Mouse (Mus musculus) E14TG2a.4 (cell line): Measurements from ENCODE around the gene Nexn.

Experiments
- H3K27me3 ChIP-seq: 2 replicates; pipeline ENCODE4 v1.6.1; 2014; ENCODE audit warnings: low read length, control low read depth; ENCODE audit not compliant: insufficient read depth
- H3K36me3 ChIP-seq: 2 replicates; pipeline ENCODE4 v1.6.1; 2014; ENCODE audit warnings: low read length, control low read depth; ENCODE audit not compliant: insufficient read depth
- H3K4me1 ChIP-seq: replicated peaks from 2 replicates; pipeline ENCODE4 v1.6.1; 2014; ENCODE audit warnings: low read depth, low read length, control low read depth
- H3K4me3 ChIP-seq: replicated peaks from 2 replicates; pipeline ENCODE4 v1.5.1; 2014; ENCODE audit warnings: mild to moderate bottlenecking, low read length
- H3K9me3 ChIP-seq: 2 replicates; pipeline ENCODE4 v1.6.1; 2014; ENCODE audit warnings: low read length, control low read depth
- CTCF ChIP-seq: conservative IDR thresholded peaks from 2 replicates; pipeline ENCODE4 v1.5.1; 2014; ENCODE audit warnings: low read length
- NANOG ChIP-seq: IDR thresholded peaks from 2 replicates; pipeline ENCODE4 v1.6.1; 2014; ENCODE audit warnings: borderline replicate concordance, low read length, mixed read lengths
- POU5F1 ChIP-seq: IDR thresholded peaks from 2 replicates; pipeline ENCODE4 v1.6.1; 2014; ENCODE audit warnings: low read length, borderline replicate concordance

Gene Nexn

DNA sequence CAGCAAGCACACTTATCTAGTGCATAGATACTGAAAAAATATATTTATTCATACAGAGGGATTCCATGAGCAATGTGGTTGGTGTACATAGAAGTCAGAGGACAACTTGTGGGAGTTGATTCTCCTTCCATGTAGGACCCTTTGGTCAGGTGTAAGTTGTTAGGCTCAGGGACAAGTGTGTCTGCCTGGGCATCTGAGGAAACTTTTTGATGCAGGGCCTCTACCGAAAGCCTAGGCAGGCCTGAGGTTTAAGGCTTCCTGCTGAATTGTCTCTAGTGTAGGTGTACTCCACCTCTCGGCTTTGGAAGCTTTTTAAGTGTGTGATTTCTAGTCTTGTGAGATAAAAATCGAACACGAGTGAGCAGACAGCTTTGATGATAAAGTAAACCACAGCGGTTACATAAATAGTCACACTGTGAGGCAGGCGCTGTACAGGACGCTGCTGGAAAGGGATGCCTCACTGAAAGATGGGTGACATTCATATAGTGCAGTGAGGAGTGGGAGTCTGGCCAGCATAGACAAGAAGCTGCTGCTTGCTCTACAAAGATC is 54.3 kb downstream of the Nexn start:
- Histone ChIP-seq H3K4me1 (peaks cover 58% of the 10 kb centered on the region), H3K36me3 (peaks cover 64% of the 10 kb centered on the region), H3K4me3 (peak overlapping the region; percentile 94), H3K9me3 (no peaks in the 10 kb centered on the region), H3K27me3 (no peaks in the 10 kb centered on the region)
- TF ChIP-seq NANOG (no peak), CTCF (no peak), POU5F1 (no peak)

GRCm38 (mm10) chr3:152210728-152211391 is 55.3 kb downstream of the Nexn start:
- H3K36me3 ChIP-seq, result peaks cover 63% of the 10 kb centered on the region
- TF ChIP-seq POU5F1 (no peak), NANOG (no peak), CTCF (no peak)

GRCm38 (mm10) chr3:152209967-152210634 is 56.0 kb downstream of the Nexn start, which contains the start of the genes Dnajb4 and Fubp1:
Gene Dnajb4 (minus strand): TSS chr3:152210302.
Gene Fubp1 (plus strand): TSS chr3:152210422.
- peaks cover 56% of the 10 kb centered on the region for H3K36me3 ChIP-seq
- H3K4me1 ChIP-seq, result peaks cover 53% of the 10 kb centered on the region
- no peaks in the 10 kb centered on the region for H3K9me3 ChIP-seq
- peak within 1 kb of the TSS; percentile 94 for H3K4me3 ChIP-seq
- H3K27me3 ChIP-seq, result no peaks in the 10 kb centered on the region
- TF ChIP-seq POU5F1 (no peak), NANOG (no peak), CTCF (no peak)

More at GRCm38 (mm10) chr3:152210728-152211391, 55.3 kb downstream of the Nexn start:
- H3K4me3 ChIP-seq, result peak overlapping the region; percentile 94
- H3K27me3 ChIP-seq, result no peaks in the 10 kb centered on the region
- H3K9me3 ChIP-seq, result no peaks in the 10 kb centered on the region
- H3K4me1 ChIP-seq, result peaks cover 57% of the 10 kb centered on the region

DNA sequence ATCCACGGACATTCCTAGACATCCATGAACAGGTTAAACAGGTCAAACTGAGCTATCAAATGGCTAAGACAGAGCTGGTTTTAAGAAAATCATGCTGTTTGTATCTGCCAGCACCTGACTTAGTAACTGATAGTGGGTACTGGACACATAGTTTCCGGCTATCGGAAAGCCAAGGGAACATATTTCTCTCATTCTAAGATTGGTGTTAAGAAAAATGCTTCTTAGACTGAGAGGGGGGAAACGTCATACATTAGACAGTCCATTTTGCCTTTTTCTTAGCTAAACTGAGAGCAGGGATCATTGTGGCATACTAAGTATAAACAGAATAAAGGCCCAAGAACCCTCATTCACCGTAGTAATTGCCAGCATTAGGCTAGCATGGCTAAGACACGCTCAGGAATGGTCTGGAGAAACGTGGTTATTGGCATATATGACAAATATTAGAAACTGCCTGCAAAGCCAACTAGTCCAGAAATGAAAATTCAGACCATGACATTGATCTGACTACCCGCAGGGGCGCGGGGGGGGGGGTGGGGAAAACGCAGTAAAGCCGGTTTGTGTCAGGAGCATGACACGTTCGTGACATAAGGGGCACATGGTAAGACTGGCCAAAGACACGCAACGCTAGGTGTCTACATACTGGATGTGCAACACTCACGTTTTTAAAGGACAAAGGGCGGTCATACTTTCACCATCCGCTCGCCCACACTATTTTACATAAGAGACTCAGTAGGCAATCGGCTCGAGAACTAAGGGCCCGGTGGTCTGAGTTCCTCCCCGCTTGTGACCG is 56.8 kb downstream of the Nexn start:
- H3K27me3 ChIP-seq, result no peaks in the 10 kb centered on the region
- H3K4me3 ChIP-seq, result peak overlapping the region; percentile 94
- H3K9me3 ChIP-seq, result no peaks in the 10 kb centered on the region
- peaks cover 49% of the 10 kb centered on the region for H3K36me3 ChIP-seq
- peaks cover 46% of the 10 kb centered on the region for H3K4me1 ChIP-seq
- TF ChIP-seq CTCF, result no peak
- TF ChIP-seq NANOG, result no peak
- no peak for TF ChIP-seq POU5F1

- TF ChIP-seq CTCF (no peak), NANOG (no peak), POU5F1 (no peak)
- Histone ChIP-seq H3K36me3 (peaks cover 44% of the 10 kb centered on the region), H3K27me3 (no peaks in the 10 kb centered on the region), H3K4me1 (peaks cover 43% of the 10 kb centered on the region), H3K4me3 (peak overlapping the region; percentile 94; the same call in 1 of the 2 replicates), H3K9me3 (no peaks in the 10 kb centered on the region)
These were observed 57.9 kb downstream of the Nexn start for GRCm38 (mm10) chr3:152208096-152208885.

GRCm38 (mm10) chr3:152207156-152207555 is 59.0 kb downstream of the Nexn start:
- TF ChIP-seq NANOG (no peak), POU5F1 (no peak), CTCF (no peak)
- Histone ChIP-seq H3K36me3 (peaks cover 33% of the 10 kb centered on the region), H3K9me3 (no peaks in the 10 kb centered on the region), H3K4me1 (peaks cover 32% of the 10 kb centered on the region), H3K27me3 (no peaks in the 10 kb centered on the region), H3K4me3 (no peak overlapping the region)

- Histone ChIP-seq H3K9me3 (no peaks in the 10 kb centered on the region), H3K27me3 (no peaks in the 10 kb centered on the region), H3K36me3 (peaks cover 25% of the 10 kb centered on the region), H3K4me3 (no peak overlapping the region), H3K4me1 (peaks cover 26% of the 10 kb centered on the region)
- TF ChIP-seq NANOG, result no peak
- no peak for TF ChIP-seq POU5F1
- no peak for TF ChIP-seq CTCF
These were observed 61.6 kb downstream of the Nexn start for GRCm38 (mm10) chr3:152204577-152204976.

- Histone ChIP-seq H3K4me1 (peaks cover 22% of the 10 kb centered on the region), H3K27me3 (no peaks in the 10 kb centered on the region), H3K36me3 (peaks cover 25% of the 10 kb centered on the region), H3K4me3 (no peak overlapping the region), H3K9me3 (no peaks in the 10 kb centered on the region)
- TF ChIP-seq CTCF, result no peak
- no peak for TF ChIP-seq POU5F1
- no peak for TF ChIP-seq NANOG
These were observed 62.2 kb downstream of the Nexn start for GRCm38 (mm10) chr3:152203996-152204395.
